Mouse (Mus musculus) bone marrow macrophage, adult 2 months (primary cell): ENCODE data around the gene Tmed1.

Experiments used
- CTCF ChIP-seq: IDR thresholded peaks from 2 replicates; pipeline ENCODE4 v1.5.1; 2012; ENCODE audit warnings: low read depth, mild to moderate bottlenecking, low read length, moderate library complexity
- POLR2A ChIP-seq: IDR thresholded peaks from 2 replicates; pipeline ENCODE4 v1.6.1; 2012; ENCODE audit warnings: mild to moderate bottlenecking, low read depth, low read length, borderline replicate concordance

- no peak for TF ChIP-seq POLR2A
- TF ChIP-seq CTCF = no peak
Measured at GRCm38 (mm10) chr9:21526634-21526944, 16.5 kb upstream of the Tmed1 start.
